Mouse (Mus musculus) limb, embryonic 14.5 days (tissue): Measurements from ENCODE around the gene Agpat2. TPM values are rescaled to one million over a fixed set of nuclear protein-coding genes. Genes with fewer than 3 reads are reported as not detected.

Experiments used
- ATAC-seq: fragments of 200-750 bp; cut with Nextera tagmentation; 2 replicates; pipeline ENCODE4 v1.8.0; 2017; ENCODE audit warnings: low read depth, moderate number of reproducible peaks, moderate TSS enrichment; ENCODE audit not compliant: low FRiP score
- DNase-seq: peaks from one replicate; pipeline ENCODE4 v3.0.0-alpha.2; 2015; ENCODE audit warnings: low spot score
- H3K27ac ChIP-seq: fragments of 300-500 bp; sonication (generic); replicated peaks from 2 replicates; pipeline ENCODE4 v1.5.1; 2014; ENCODE audit warnings: low read depth, mild to moderate bottlenecking, low read length, moderate library complexity, mixed read lengths
- H3K27me3 ChIP-seq: fragments of 300-500 bp; sonication (generic); 2 replicates; pipeline ENCODE4 v1.6.1; 2014; ENCODE audit warnings: low read length, mixed read lengths; ENCODE audit not compliant: control insufficient read depth, insufficient read depth
- H3K36me3 ChIP-seq: fragments of 300-500 bp; sonication (generic); 2 replicates; pipeline ENCODE4 v1.6.1; 2014; ENCODE audit warnings: mild to moderate bottlenecking, low read length, moderate library complexity, mixed read lengths; ENCODE audit not compliant: control insufficient read depth, insufficient read depth
- H3K4me1 ChIP-seq: fragments of 300-500 bp; sonication (generic); 2 replicates; pipeline ENCODE4 v1.6.1; 2014; ENCODE audit warnings: antibody characterized with exemption, low read length, mixed read lengths; ENCODE audit not compliant: control insufficient read depth, insufficient read depth
- H3K4me2 ChIP-seq: fragments of 300-500 bp; sonication (generic); replicated peaks from 2 replicates; pipeline ENCODE4 v1.6.1; 2014; ENCODE audit warnings: low read depth, mild to moderate bottlenecking, low read length, moderate library complexity; ENCODE audit not compliant: severe bottlenecking
- H3K4me3 ChIP-seq: fragments of 300-500 bp; sonication (generic); replicated peaks from 2 replicates; pipeline ENCODE4 v1.5.1; 2014; ENCODE audit warnings: low read length
- H3K9ac ChIP-seq: fragments of 300-500 bp; sonication (generic); 2 replicates; pipeline ENCODE4 v1.6.1; 2014; ENCODE audit warnings: mild to moderate bottlenecking, low read depth, low read length, moderate library complexity; ENCODE audit not compliant: severe bottlenecking
- H3K9me3 ChIP-seq: fragments of 300-500 bp; sonication (generic); 2 replicates; pipeline ENCODE4 v1.6.1; 2016; ENCODE audit warnings: low read length; ENCODE audit not compliant: control insufficient read depth
- POLR2A ChIP-seq: fragments of 200-500 bp; IDR thresholded peaks from 2 replicates; pipeline ENCODE4 v1.8.0; 2012; ENCODE audit warnings: inconsistent platforms, mild to moderate bottlenecking, moderate library complexity, borderline replicate concordance; ENCODE audit not compliant: insufficient read depth, insufficient read length; ENCODE audit errors: extremely low read depth
- WGBS: fragments of 180-500 bp; shearing (Covaris S2); extraction: QIAGEN DNeasy Blood & Tissue Kit; methylation state at CpG from one replicate; pipeline ENCODE4 v1.1.7; 2014; 5-methylcytosine and 5-hydroxymethylcytosine counted together
- polyA plus RNA-seq, 2 experiments: library from polyadenylated mRNA; depleted of rRNA in 1 of 2; stranded (reverse) in 1 of 2; unstranded in 1 of 2; fragments of >200 nt; fragmentation: Nextera tagmentation in 1 of 2; extraction: Ambion mirVana in 1 of 2; gene quantifications; 2 replicates each; pipeline versions ENCODE4 v1.2.1 to v1.2.3; 2012 to 2014

Agpat2 gene
- polyA plus RNA-seq, 2 experiments, result 24.1 to 27.8 TPM

- H3K4me3 ChIP-seq, result no peak overlapping the region
- WGBS, result 83% methylated on average over 3 of the region's 3 CpGs
- TF ChIP-seq POLR2A, result no peak
- no peaks in the 10 kb centered on the region for H3K36me3 ChIP-seq
- H3K27ac ChIP-seq, result no peak overlapping the region
- no peak for ATAC-seq
- no peak overlapping the region for H3K4me2 ChIP-seq
- H3K9ac ChIP-seq, result no peak overlapping the region
- 0 out of 2 replicates have a peak, but pooled peaks cover 7% of the 10 kb centered on the region for H3K4me1 ChIP-seq
- no peaks in the 10 kb centered on the region for H3K9me3 ChIP-seq
- DNase-seq, result no peak
- H3K27me3 ChIP-seq, result no peaks in the 10 kb centered on the region
Measured at GRCm38 (mm10) chr2:26550777-26551176, 53.4 kb downstream of the Agpat2 start.

- Histone ChIP-seq H3K27me3 (no peaks in the 10 kb centered on the region), H3K4me3 (no peak overlapping the region), H3K9ac (no peak overlapping the region), H3K36me3 (no peaks in the 10 kb centered on the region), H3K4me2 (no peak overlapping the region), H3K4me1 (0 out of 2 replicates have a peak, but pooled peaks cover 7% of the 10 kb centered on the region), H3K9me3 (no peaks in the 10 kb centered on the region), H3K27ac (no peak overlapping the region)
- 64% methylated on average over 3 of the region's 3 CpGs for WGBS
- no peak for TF ChIP-seq POLR2A
- DNase-seq, result no peak
- ATAC-seq, result no peak
Measured at GRCm38 (mm10) chr2:26550205-26550604, 54.0 kb downstream of the Agpat2 start.

- ATAC-seq, result no peak
- Histone ChIP-seq H3K4me2 (no peak overlapping the region), H3K4me1 (0 out of 2 replicates have a peak, but pooled peaks cover 7% of the 10 kb centered on the region), H3K4me3 (no peak overlapping the region), H3K9ac (no peak overlapping the region), H3K27ac (no peak overlapping the region), H3K36me3 (no peaks in the 10 kb centered on the region), H3K27me3 (no peaks in the 10 kb centered on the region), H3K9me3 (no peaks in the 10 kb centered on the region)
- WGBS, result 84% methylated on average over 10 of the region's 10 CpGs
- DNase-seq, result no peak
- TF ChIP-seq POLR2A, result no peak
Measured at GRCm38 (mm10) chr2:26549801-26550200, 54.4 kb downstream of the Agpat2 start.

- no peaks in the 10 kb centered on the region for H3K27me3 ChIP-seq
- H3K9ac ChIP-seq, result no peak overlapping the region
- DNase-seq (no peak), ATAC-seq (peak; percentile 75; the same call in 1 of the 2 replicates)
- no peak overlapping the region for H3K4me2 ChIP-seq
- WGBS, result 12% methylated on average over 2 of the region's 2 CpGs
- TF ChIP-seq POLR2A, result no peak
- no peaks in the 10 kb centered on the region for H3K36me3 ChIP-seq
- no peak overlapping the region; the same call in 1 of the 2 replicates for H3K27ac ChIP-seq
- no peak overlapping the region for H3K4me3 ChIP-seq
- H3K4me1 ChIP-seq, result peaks cover 7% of the 10 kb centered on the region; the same call in 1 of the 2 replicates
- no peaks in the 10 kb centered on the region for H3K9me3 ChIP-seq
Measured at GRCm38 (mm10) chr2:26547481-26547880, 56.7 kb downstream of the Agpat2 start.

- no peaks in the 10 kb centered on the region for H3K36me3 ChIP-seq
- 64% methylated on average over 3 of the region's 3 CpGs for WGBS
- H3K4me3 ChIP-seq, result no peak overlapping the region
- H3K9me3 ChIP-seq, result no peaks in the 10 kb centered on the region
- peaks cover 23% of the 10 kb centered on the region for H3K4me1 ChIP-seq
- no peak overlapping the region for H3K9ac ChIP-seq
- no peaks in the 10 kb centered on the region for H3K27me3 ChIP-seq
- no peak for TF ChIP-seq POLR2A
- no peak overlapping the region for H3K27ac ChIP-seq
- ATAC-seq, result no peak
- no peak for DNase-seq
- no peak overlapping the region for H3K4me2 ChIP-seq
Measured at GRCm38 (mm10) chr2:26544265-26544664, 60.0 kb downstream of the Agpat2 start.

- no peak for ATAC-seq
- Histone ChIP-seq H3K9me3 (no peaks in the 10 kb centered on the region), H3K4me2 (no peak overlapping the region), H3K27me3 (no peaks in the 10 kb centered on the region), H3K36me3 (no peaks in the 10 kb centered on the region), H3K4me1 (peaks cover 23% of the 10 kb centered on the region), H3K27ac (no peak overlapping the region), H3K4me3 (no peak overlapping the region), H3K9ac (no peak overlapping the region)
- WGBS, result 85% methylated on average over 8 of the region's 8 CpGs
- no peak for DNase-seq
- no peak for TF ChIP-seq POLR2A
Measured at GRCm38 (mm10) chr2:26543768-26544167, 60.4 kb downstream of the Agpat2 start.
